Mouse (Mus musculus): ENCODE data around the gene Olfr279.

Gene Olfr279

DNA sequence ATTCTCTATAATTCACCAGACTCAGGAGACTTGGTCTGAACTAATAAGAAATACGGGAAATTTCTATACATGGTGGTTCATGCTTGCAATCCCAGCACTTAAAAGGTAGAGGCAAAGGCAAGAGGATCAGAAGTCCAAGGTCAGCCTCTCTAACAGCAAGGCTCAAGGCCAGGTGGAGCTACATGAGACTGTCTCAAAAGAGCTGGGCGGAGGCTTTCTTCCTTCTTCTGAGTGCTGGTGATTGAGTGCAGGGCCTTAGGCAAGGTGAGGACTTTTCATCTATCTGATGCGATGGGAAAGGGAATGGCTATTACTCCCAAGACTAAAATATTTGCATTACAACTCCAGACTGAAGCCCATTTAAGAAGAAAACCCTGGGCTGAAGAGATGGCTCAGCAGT is 52.9 kb downstream of the Olfr279 start:
- in situ Hi-C loops (cut with MboI, MseI) = loop anchor here (10.0 kb wide), 2 partner anchors 470 to 1890 kb away; no protein-coding TSS in a partner anchor

DNA sequence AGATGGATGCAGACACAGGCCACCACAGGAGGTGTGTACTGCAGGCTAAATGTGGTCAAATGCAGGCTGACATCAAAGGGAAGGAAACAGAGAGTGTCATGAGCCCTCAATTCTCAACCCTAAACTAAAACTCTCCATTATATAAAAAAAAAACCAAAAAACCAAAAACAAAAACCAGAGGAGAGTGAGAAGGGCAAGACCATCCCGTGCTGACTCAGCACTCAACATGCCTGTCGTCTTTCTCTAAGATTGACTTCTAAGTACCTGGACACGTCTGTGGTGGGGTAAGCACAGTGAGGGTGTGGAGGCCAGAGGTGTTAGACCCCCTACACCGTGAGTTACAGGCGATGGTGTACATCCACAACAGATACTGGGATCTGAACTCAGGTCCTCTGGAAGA is 54.6 kb downstream of the Olfr279 start:
- in situ Hi-C loops (cut with MboI, MseI) = loop anchor here (10.0 kb wide), 2 partner anchors 472 to 1888 kb away; no protein-coding TSS in a partner anchor

Measured in T-helper 17 cell (primary cell).